Mouse (Mus musculus) layer of hippocampus, postnatal 25 days (tissue): ENCODE results near the gene 9630041A04Rik. TPM values are rescaled to one million over a fixed set of nuclear protein-coding genes. Genes with fewer than 3 reads are reported as not detected.

ENCODE experiments used
- DNase-seq, 2 experiments: peaks; one replicate each; pipeline ENCODE4 v3.0.0; 2022; ENCODE audit warnings: mixed read lengths in 2 of 2, low spot score in 1 of 2; ENCODE audit errors: extremely low spot score in 1 of 2
- total RNA-seq, 2 experiments: library from RNA; stranded (reverse); gene quantifications; 2 replicates each; pipeline ENCODE4 v1.2.3; 2021

Gene 9630041A04Rik
- total RNA-seq = not detected

GRCm38 (mm10) chr9:101861596-101862471, at the start of gene 9630041A04Rik:
TSS of gene 9630041A04Rik (plus strand) at chr9:101861841.
- no peak for DNase-seq

DNA sequence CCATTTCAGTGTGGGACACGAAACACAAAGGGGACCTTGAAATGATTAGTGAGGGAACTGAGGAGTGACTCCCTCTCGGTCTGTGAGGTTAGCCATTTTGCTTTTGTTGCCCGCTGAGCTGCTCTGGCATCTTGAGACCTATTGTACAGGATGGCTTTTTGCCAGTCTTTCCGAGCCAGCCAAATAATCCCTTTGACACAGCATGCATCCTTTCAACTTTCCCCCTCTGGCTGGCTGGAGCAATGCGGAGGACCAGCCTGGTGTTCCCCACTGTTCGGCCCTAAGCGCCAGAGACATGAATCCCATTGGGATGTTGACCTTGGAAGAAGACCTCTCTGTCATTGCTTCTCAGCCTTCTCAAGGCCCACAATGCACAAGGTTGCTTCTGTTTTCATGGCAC, 37.7 kb upstream of the 9630041A04Rik start:
- DNase-seq = no peak

DNA sequence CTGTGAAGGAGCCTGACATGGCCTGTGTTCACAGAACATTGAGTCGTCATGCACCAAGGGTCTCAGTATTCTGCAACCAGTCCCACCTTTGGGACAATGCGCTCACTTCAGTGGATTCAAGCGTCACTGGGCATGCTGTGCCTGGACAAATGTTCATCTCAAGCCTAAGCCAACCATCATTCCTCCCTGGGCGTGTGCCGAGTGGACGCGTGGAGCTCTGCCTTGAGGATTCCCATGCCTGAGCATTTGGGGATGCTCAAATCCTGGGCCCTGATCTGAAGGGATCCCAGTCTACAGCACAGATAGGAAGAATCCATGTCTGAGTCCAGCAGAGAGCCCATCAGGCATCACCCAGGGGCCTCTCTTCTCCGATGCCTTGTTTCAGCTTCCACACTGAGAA, 36.0 kb upstream of the 9630041A04Rik start:
- no peak for DNase-seq

DNA sequence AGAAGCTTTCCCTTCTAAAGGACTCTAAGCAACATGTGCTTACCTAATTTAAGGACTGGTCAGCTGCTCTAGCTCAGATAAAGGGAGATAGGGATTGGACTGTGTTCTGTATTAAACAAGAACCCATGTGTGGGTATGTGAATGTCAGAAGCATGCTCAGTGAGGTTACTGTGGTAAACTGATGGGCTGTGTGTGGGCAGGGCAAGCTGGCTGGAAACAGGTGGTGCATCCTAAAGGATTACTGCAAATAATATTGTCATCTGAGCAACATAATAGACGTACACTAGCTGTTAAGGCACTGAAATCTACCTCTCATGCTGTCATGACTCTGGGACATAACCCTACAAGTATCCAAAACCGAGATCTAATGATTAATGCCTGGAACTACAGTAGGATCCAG, 28.0 kb upstream of the 9630041A04Rik start:
- no peak for DNase-seq

- DNase-seq = no peak
Measured at GRCm38 (mm10) chr9:101841101-101841500, 20.5 kb upstream of the 9630041A04Rik start.

DNA sequence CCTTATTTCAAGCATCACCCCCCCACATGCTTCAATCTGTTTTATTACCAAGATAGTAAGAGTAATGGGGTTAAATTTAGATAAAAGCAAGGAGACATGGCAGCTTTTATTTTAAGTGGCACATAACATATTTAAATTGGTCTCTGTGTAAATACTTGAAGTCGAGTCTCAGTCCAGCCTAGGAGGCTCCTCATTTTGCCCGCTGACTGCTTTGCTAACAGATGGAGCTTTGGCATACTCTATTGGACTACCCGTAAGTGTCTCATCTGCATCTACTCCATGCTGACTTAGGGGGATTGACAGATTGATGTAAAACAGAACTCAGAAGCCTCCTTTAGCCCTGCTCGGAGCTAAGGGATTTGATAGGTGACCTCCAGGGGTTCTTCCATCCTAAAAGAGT, 17.7 kb upstream of the 9630041A04Rik start:
- no peak for DNase-seq

DNA sequence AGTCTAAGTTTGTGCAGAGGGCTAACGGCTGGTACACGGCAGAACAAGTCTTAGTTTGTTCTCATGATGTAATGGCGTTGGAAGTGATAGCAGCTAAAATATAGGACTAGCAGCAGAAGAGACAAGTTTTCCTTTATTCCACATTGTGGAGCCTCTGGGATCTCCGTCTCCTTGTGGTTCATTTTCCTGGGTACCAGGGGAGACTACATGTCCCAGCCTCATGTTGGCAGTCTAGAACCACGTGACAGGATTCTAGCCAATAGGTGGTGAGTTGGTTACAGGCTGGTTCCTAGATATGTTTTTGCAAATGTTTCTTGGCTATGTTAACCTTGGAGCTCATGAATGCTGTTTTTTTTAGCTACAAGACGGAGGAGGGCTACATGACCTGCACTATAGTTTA, 15.9 kb upstream of the 9630041A04Rik start:
- DNase-seq = no peak

- peak in 1 of 2 experiments; percentile 13 for DNase-seq
Measured at GRCm38 (mm10) chr9:101862481-101863065, 932 bp downstream of the 9630041A04Rik start.

DNA sequence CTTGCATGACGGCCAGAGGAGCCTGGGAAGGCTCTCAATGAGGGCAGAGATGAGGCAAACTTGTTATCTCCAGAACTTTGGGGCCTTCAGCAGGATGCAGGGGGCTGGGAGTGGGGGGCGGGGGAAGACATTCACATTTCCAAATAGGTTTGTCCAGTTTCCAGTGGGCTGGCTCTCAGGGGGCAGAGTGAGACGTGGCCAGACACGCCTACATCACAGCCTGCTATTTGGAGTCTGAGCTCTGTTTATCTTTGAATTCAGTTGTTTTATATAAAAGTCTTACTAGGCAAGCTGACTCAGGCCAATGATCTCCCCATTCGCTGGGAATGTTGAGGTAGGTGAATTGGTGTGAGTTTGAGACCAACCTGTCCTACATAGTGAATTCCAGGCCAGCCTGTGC, 1.5 kb downstream of the 9630041A04Rik start:
- no peak for DNase-seq

GRCm38 (mm10) chr9:101868593-101868992, 7.0 kb downstream of the 9630041A04Rik start:
- no peak for DNase-seq

DNA sequence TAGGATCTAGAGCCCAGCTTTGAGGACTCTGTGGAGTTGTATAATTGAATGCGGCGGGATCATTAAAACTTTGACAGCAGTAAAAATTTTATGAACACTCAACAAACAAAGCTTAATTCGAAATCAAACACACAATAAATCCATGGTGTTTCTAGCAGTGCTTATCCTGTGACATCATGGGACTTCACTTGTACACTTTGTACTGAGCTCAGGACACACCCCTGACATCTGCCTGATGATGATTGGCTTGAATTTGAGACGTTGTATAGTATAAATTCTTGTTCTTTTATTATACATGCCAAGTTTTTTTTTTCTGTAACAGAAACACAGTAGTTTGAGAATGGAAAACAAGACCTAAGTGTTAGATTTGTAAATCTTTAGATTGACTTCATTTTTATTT, 8.4 kb downstream of the 9630041A04Rik start:
- no peak for DNase-seq

- DNase-seq = no peak
Measured at GRCm38 (mm10) chr9:101875306-101875705, 13.7 kb downstream of the 9630041A04Rik start.

DNA sequence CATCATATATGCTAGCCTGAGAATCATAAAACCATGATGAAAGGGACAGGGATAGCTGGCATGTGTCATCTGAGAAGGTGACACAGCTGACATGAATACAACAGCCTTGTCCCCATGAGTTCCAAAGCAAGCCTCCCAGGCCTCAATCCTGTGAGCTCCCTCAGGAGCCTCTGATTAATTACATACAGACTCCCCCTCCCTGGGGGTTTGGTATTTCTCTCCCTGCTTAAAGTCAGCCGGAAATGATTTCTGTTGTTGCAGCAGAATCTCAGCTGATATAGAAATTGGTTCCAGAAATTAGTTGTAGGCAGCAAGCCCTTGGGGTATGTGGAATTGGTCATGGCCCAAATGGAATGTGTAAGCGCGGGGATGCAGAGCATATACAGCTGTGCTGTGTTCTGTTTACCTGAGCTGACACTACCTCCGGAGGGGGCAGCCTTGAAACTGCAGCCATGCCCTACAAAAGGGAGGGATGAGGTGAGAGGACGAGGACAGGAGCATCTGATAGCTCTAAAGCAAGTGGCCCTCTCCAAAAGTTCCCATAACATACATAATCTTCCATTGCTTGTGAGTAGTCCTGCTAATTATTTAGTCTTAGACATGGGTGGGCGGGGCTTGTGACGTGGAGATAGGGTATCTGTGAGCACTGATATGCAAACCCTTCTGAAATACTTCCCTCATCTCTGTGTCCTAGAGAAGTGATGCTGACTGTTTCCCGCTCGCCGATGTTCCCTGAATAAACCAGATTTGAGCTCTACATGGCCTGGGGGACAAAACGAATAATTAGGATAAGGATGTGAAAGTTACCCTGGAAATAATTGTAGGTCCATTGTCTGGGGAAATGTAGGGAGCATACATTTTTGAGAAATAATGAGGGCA, 15.7 kb downstream of the 9630041A04Rik start:
- DNase-seq = no peak

DNA sequence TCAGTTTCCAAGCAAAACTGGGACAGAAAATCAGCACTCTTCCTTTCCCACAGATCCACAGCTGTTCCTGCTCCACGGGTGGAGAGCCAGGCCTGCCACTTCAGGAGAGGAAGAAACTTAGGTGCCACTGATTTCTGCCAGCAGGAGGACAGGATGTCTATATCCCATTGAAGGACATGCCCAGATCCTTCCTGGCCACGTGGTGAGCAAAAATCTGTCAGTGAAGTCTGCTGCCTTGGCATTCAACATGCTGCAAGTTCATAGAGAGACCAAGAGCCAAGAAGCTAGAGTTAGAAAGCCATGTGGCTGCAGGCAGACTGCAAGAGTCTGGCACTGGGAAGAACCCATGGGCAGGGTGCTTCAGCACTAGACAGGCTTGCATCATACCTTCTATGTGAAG, 21.7 kb downstream of the 9630041A04Rik start:
- DNase-seq = no peak

DNA sequence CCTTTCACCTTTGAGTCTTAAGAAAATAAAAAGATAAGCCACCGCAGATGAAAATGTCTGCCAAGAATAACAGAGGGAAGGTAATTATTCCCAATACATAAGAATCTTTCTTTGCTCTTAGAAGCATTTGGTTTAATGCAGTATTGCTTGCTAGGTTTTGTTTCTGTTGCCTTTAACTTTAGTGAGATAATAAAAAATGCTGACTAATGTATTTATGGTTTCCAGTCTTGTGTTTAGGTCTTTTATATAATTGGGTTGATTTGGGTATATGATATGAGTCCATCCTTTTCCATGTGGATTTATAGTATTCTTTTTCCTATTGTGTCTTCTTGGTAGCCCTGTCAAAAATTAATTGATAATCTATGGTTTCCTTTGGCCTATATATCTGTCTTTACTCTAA, 36.2 kb downstream of the 9630041A04Rik start:
- DNase-seq = no peak

DNA sequence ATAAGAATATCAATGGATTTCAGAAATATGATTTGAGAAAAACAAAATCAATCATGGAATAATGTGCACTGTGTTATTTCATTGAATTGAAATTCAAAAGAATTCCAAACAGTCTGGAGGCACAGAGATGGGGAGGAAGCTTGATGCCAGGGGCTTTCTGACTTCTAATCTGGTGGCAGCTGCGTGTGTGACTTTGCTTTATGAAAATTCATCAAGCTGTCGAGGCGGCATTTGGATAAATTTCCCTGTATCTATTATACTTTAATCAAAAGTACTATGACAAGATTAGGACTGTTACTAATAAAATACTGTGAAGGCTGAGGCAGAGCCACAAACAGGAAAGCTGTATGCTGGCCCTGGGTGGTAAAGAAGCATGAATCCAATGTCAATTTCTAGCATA, 41.8 kb downstream of the 9630041A04Rik start:
- no peak for DNase-seq

DNA sequence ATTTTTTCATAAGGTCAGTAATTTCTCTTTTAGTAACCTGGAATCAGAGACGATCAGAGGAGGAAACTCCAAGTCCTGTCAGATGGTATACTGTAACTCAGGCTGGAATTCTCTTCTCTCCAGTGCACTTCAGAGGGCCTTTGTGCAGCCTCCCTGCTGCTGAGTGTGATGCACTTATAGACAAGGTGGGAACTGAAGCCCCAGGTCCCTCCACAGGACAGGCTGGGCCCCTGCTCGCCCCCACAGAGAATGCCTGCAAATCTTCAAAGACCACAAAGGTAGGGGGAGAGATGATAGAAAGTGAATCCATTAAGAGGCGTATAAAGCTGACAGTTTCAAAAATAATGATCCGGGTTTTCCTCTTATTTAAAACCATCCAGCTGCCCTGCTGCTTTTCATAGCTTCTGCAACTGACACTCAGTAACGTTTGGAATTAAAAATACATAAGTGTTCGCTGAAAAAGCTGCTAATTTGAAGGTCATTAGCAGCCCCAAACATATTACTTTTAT, 46.2 kb downstream of the 9630041A04Rik start:
- DNase-seq = no peak

GRCm38 (mm10) chr9:101908849-101909248, 47.2 kb downstream of the 9630041A04Rik start:
- DNase-seq = no peak

- no peak for DNase-seq
Measured at GRCm38 (mm10) chr9:101909491-101909890, 47.9 kb downstream of the 9630041A04Rik start.

DNA sequence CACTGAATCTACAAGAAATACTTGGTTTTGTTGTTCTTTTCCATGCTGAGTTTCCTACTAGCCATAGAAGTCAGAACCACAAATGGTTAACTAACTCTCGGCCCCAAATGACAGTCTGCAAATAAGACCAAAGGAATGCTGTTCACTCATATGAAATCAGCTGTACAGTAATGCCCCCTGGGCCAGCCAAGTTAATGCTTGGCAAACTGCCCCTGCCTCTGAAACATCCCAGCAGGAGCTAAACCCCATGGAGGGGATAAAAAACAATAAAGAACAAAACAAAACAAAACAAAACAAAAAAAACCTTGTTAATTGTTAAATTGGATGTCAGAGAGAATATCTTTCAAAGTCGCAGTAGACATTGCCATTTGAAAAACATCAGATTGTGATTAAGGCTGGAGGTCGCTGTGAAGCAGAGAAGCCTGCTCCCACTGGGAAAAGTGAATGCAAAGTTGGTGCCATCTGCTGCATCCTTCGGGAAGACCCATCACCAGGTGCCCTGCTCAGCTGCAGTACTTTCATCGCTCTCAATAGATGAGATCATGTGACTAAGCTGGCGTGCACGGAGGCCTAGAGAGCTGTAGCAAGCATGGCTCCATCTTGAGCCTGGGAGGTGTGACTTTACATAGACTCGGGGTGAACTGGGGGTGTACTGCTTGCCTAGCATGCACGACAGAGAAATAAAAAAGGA, 49.7 kb downstream of the 9630041A04Rik start:
- peak in 1 of 2 experiments; percentile 8 for DNase-seq
